Mouse (Mus musculus): ENCODE measurements around the gene Syce2. TPM values are rescaled to one million over a fixed set of nuclear protein-coding genes. Genes with fewer than 3 reads are reported as not detected.

Gene Syce2
- polyA plus RNA-seq, 1 experiment from 2014 or later: 68.5 TPM

DNA sequence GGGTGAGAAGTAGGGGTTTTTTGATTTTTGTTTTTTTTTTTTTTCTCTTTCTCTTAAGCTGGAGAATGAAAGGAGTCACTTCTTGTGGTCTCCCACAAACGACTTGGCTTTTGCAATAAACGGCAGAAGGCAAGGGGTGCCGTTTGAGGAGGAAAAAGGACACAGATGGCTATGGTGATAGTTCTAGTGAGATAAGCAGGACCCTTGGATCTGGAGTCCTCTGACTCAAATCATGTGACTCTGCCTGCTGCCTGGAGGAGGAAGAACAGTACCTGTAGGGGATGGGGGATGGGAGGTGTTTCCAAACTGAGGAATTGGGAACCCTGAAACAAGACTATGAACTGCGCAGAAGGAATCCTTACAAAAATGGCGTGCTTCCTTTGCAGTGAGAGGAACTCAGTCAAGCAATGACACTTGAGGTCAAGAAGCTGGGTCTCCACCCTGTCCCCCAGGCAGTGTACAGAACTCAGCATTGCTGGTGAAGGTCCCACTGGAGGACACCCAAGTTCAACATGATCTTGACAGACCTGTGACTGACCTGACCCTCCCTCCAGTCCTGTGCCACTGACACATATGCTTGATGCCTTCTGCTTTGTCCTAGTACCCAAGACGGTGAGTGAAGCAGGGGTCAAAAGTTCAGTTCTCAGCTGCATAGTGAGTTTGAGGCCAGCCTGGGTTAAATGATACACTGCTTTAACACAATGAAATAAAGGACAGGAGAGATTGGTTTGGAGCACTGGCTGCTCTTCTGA, 24.1 kb upstream of the Syce2 start:
- peak overlapping the region; percentile 71 for H3K4me3 ChIP-seq (ENCODE audit: low read depth, low read length)
- H3K36me3 ChIP-seq (ENCODE audit: control insufficient read depth, insufficient read depth, low read length): peaks cover 31% of the 10 kb centered on the region
- no peak for DNase-seq (ENCODE audit: low spot score)
- H3K4me2 ChIP-seq (ENCODE audit: low read depth, low read length): peak overlapping the region; percentile 58
- no peaks in the 10 kb centered on the region for H3K27me3 ChIP-seq (replicated peaks; ENCODE audit: control insufficient read depth, insufficient read depth, low read length)
- no peaks in the 10 kb centered on the region for H3K9me3 ChIP-seq (ENCODE audit: control insufficient read depth, low read length)
- ATAC-seq (ENCODE audit: low read depth): no peak
- WGBS: 43% methylated on average over 6 of the region's 6 CpGs
- peaks cover 15% of the 10 kb centered on the region; the same call in 1 of the 2 replicates for H3K4me1 ChIP-seq (ENCODE audit: control insufficient read depth, insufficient read depth, low read length)
- H3K9ac ChIP-seq (ENCODE audit: low read depth, low read length): peak overlapping the region; percentile 73
- peak overlapping the region; percentile 74 for H3K27ac ChIP-seq (replicated peaks; ENCODE audit: low read depth, low read length)

DNA sequence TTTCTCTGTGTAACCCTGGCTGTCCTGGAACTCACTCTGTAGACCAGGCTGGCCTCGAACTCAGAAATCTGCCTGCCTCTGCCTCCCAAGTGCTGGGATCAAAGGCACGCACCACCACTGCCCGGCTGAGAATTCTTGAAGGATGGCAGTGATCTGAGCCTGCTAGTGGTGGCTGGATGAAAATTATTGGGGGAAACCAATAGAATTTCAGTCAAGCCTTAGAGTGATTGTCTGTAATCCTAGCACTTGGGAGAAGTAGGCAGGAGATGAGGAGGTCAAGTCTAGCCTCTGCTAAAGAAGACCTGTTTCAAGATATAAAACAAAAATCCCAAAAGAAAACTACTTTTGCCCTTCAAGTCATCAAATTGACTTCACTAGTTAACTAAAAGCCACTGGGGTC, 15.5 kb upstream of the Syce2 start:
- Histone ChIP-seq H3K4me3 (ENCODE audit: low read depth, low read length) (peak overlapping the region; percentile 90; the same call in 1 of the 2 replicates), H3K27ac (replicated peaks; ENCODE audit: low read depth, low read length) (no peak overlapping the region), H3K4me2 (ENCODE audit: low read depth, low read length) (no peak overlapping the region), H3K27me3 (replicated peaks; ENCODE audit: control insufficient read depth, insufficient read depth, low read length) (no peaks in the 10 kb centered on the region), H3K36me3 (ENCODE audit: control insufficient read depth, insufficient read depth, low read length) (peaks cover 24% of the 10 kb centered on the region), H3K9ac (ENCODE audit: low read depth, low read length) (no peak overlapping the region), H3K9me3 (ENCODE audit: control insufficient read depth, low read length) (no peaks in the 10 kb centered on the region), H3K4me1 (ENCODE audit: control insufficient read depth, insufficient read depth, low read length) (peaks cover 8% of the 10 kb centered on the region)
- 100% methylated on average over 3 of the region's 3 CpGs for WGBS
- DNase-seq (ENCODE audit: low spot score) (no peak), ATAC-seq (ENCODE audit: low read depth) (no peak)

DNA sequence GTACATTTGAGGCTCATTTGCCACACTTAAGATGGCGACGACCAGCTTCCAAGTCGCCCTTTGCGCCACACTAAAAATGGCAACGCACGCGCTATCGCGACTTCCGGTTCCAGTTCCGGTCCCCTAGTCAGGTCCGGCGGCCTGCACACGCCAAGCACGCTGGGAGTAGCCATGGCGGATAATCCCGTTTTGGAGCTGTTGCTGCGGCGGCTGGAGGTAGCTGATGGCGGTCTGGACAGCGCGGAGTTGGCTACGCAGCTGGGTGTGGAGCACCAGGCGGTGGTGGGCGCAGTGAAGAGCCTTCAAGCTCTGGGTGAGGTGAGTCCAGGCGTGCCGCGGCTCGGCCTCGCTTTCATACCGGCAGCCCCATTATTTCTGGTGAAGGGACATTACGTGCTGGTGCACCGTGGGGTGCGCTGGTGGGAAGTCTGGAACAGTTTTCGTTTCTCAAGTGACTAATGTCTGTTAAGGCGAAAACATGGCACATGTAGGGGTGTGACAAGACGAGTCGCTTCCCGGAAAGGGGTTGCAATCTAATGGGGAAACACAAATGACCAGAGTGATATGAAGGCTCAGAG, 15.0 kb upstream of the Syce2 start, which contains the start of gene Farsa:
Farsa (plus strand) TSS at position 126 of the 578 bp plus-strand sequence.
- H3K4me2 ChIP-seq (ENCODE audit: low read depth, low read length): peak within 1 kb of the TSS; percentile 81
- peaks cover 30% of the 10 kb centered on the region for H3K36me3 ChIP-seq (ENCODE audit: control insufficient read depth, insufficient read depth, low read length)
- WGBS: under 1% methylated on average over 38 of the region's 39 CpGs
- peak within 1 kb of the TSS; percentile 91 for H3K9ac ChIP-seq (ENCODE audit: low read depth, low read length)
- H3K4me3 ChIP-seq (ENCODE audit: low read depth, low read length): peak within 1 kb of the TSS; percentile 90
- H3K4me1 ChIP-seq (ENCODE audit: control insufficient read depth, insufficient read depth, low read length): peaks cover 8% of the 10 kb centered on the region
- H3K9me3 ChIP-seq (ENCODE audit: control insufficient read depth, low read length): no peaks in the 10 kb centered on the region
- ATAC-seq (ENCODE audit: low read depth): peak; percentile 96
- peak within 1 kb of the TSS; percentile 63 for H3K27ac ChIP-seq (replicated peaks; ENCODE audit: low read depth, low read length)
- DNase-seq (ENCODE audit: low spot score): peak; percentile 97
- H3K27me3 ChIP-seq (replicated peaks; ENCODE audit: control insufficient read depth, insufficient read depth, low read length): no peaks in the 10 kb centered on the region

DNA sequence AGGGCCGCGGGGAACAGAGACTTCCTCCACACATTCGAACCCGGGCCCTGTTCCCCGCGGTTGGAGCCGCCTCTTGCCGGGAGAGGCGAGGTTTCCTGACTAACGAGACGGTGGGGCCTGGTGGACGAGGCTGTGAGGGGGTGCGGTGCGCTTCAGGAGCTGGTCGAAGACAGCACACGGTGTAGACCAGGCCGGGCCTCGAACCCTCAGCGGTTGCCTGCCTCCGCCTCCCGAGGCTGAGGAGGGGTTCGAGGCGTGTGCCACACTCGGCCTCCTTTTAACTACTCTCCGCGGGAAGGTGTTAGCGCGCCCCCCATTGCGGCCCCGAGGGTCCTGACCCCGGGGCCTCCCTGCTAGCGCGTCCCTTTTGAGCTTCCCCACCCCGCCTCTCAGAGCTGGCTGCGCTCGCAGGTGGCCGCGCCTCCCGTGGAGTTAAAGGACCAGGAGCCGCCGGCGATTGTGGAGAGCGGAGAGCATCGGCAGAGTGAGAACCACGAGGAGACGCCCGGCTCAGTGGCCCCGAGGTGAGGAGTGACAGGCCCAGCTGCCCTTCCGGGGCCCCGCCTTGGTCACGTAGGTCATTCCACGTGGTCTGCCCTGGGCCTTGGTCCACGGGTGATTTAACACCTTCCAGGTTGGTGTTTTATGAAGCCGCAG, 526 bp downstream of the Syce2 start:
- Histone ChIP-seq H3K4me2 (ENCODE audit: low read depth, low read length) (peak overlapping the region; percentile 99), H3K4me3 (ENCODE audit: low read depth, low read length) (peak overlapping the region; percentile 54), H3K9ac (ENCODE audit: low read depth, low read length) (peak overlapping the region; percentile 67), H3K9me3 (ENCODE audit: control insufficient read depth, low read length) (no peaks in the 10 kb centered on the region), H3K27me3 (replicated peaks; ENCODE audit: control insufficient read depth, insufficient read depth, low read length) (no peaks in the 10 kb centered on the region), H3K4me1 (ENCODE audit: control insufficient read depth, insufficient read depth, low read length) (peaks cover 14% of the 10 kb centered on the region), H3K36me3 (ENCODE audit: control insufficient read depth, insufficient read depth, low read length) (peaks cover 28% of the 10 kb centered on the region), H3K27ac (replicated peaks; ENCODE audit: low read depth, low read length) (no peak overlapping the region)
- ATAC-seq (ENCODE audit: low read depth): peak; percentile 42
- WGBS: 6% methylated on average over 21 of the region's 54 CpGs
- DNase-seq (ENCODE audit: low spot score): peak; percentile 36

DNA sequence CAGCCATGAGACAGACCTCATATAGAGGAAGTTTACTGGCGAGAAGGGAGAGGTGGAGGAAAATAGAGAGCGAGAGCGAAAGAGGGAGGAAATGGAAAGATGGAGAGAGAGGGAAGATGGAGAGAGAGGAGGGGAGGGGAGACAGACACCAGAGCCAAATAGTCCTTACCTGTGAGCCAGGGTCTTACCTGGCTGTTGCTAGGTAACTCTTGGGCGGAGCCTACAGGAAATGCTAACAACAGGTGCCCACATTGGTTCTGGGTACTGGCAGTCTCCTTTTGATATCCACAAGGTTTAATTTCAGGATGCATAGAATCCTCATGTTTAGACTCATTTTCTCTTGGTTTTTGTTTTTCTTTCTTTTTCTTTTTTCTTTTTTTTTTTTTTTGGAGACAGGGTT, 1.1 kb downstream of the Syce2 start:
- H3K36me3 ChIP-seq (ENCODE audit: control insufficient read depth, insufficient read depth, low read length): peaks cover 22% of the 10 kb centered on the region
- 67% methylated on average over 4 of the region's 4 CpGs for WGBS
- ATAC-seq (ENCODE audit: low read depth) (no peak), DNase-seq (ENCODE audit: low spot score) (no peak)
- no peaks in the 10 kb centered on the region for H3K27me3 ChIP-seq (replicated peaks; ENCODE audit: control insufficient read depth, insufficient read depth, low read length)
- peaks cover 14% of the 10 kb centered on the region for H3K4me1 ChIP-seq (ENCODE audit: control insufficient read depth, insufficient read depth, low read length)
- H3K4me2 ChIP-seq (ENCODE audit: low read depth, low read length): peak overlapping the region; percentile 99
- no peaks in the 10 kb centered on the region for H3K9me3 ChIP-seq (ENCODE audit: control insufficient read depth, low read length)
- H3K4me3 ChIP-seq (ENCODE audit: low read depth, low read length): peak overlapping the region; percentile 54
- no peak overlapping the region for H3K27ac ChIP-seq (replicated peaks; ENCODE audit: low read depth, low read length)
- H3K9ac ChIP-seq (ENCODE audit: low read depth, low read length): 0 out of 2 replicates have a peak overlapping the region, but pooled peaks have one; percentile 67

DNA sequence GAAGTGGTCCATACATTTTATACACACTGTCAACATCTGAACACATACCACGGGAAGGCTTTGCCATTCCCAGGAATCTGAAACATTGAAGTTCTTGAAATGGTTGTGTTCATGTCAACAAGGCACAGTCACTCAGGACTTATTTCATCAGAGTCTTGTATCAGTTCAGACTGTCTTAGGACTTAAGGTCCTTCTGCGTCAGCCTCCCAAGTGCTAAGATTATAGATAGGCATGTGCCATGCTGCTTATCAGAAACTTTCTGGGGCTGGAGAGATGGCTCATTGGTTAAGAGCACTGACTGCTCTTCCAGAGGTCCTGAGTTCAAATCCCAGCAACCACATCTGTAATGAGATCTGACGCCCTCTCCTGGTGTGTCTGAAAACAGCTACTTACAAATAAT, 2.4 kb downstream of the Syce2 start:
- no peak for ATAC-seq (ENCODE audit: low read depth)
- WGBS: 91% methylated on average over 3 of the region's 3 CpGs

DNA sequence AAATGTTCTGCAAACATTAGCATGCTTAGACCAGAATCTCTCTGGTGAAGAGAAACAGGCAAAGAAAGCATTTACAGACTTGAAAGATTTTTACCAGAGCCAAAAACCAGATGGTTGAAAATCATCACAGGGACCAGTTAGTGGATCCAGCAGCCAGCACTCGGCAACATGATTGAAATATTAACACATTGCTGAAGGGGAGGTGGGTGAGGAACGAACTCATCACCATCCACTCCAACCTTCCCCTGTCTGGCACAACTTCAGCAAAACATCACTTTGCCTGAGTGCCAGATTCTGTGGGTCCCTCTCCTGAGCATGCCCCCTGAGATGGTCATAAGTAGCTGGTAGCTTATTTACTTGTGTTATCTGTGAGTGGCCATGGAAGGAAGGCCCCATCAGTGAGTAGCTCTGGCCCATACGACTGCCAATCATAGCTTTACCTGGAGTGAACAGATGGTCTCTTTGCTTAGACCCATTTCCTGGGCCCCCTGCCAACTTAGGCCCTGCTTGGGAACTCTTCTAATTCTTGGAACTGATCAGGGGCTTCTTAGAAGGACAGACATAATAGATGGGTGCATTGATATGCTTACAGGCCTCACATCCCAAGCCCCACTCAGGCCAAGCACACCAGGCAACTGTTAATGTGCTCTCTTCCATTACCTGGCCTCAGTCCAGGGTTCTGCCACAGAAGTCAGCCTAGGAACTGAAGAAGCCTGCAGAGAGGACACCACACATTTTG, 5.6 kb downstream of the Syce2 start:
- WGBS: 68% methylated on average over 3 of the region's 3 CpGs
- H3K9ac ChIP-seq (ENCODE audit: low read depth, low read length): no peak overlapping the region
- no peak overlapping the region for H3K4me3 ChIP-seq (ENCODE audit: low read depth, low read length)
- H3K4me2 ChIP-seq (ENCODE audit: low read depth, low read length): no peak overlapping the region
- ATAC-seq (ENCODE audit: low read depth): no peak
- no peak overlapping the region for H3K27ac ChIP-seq (replicated peaks; ENCODE audit: low read depth, low read length)
- H3K36me3 ChIP-seq (ENCODE audit: control insufficient read depth, insufficient read depth, low read length): no peaks in the 10 kb centered on the region; the same call in 1 of the 2 replicates
- H3K27me3 ChIP-seq (replicated peaks; ENCODE audit: control insufficient read depth, insufficient read depth, low read length): no peaks in the 10 kb centered on the region
- peaks cover 7% of the 10 kb centered on the region for H3K4me1 ChIP-seq (ENCODE audit: control insufficient read depth, insufficient read depth, low read length)
- DNase-seq (ENCODE audit: low spot score): peak; percentile 5
- no peaks in the 10 kb centered on the region for H3K9me3 ChIP-seq (ENCODE audit: control insufficient read depth, low read length)

More for the DNA sequence above, 2.4 kb downstream of the Syce2 start:
- Histone ChIP-seq H3K4me3 (ENCODE audit: low read depth, low read length) (no peak overlapping the region), H3K9ac (ENCODE audit: low read depth, low read length) (no peak overlapping the region), H3K27me3 (replicated peaks; ENCODE audit: control insufficient read depth, insufficient read depth, low read length) (no peaks in the 10 kb centered on the region), H3K36me3 (ENCODE audit: control insufficient read depth, insufficient read depth, low read length) (peaks cover 9% of the 10 kb centered on the region), H3K9me3 (ENCODE audit: control insufficient read depth, low read length) (no peaks in the 10 kb centered on the region), H3K4me1 (ENCODE audit: control insufficient read depth, insufficient read depth, low read length) (peaks cover 14% of the 10 kb centered on the region), H3K4me2 (ENCODE audit: low read depth, low read length) (no peak overlapping the region), H3K27ac (replicated peaks; ENCODE audit: low read depth, low read length) (no peak overlapping the region)
- no peak for DNase-seq (ENCODE audit: low spot score)

DNA sequence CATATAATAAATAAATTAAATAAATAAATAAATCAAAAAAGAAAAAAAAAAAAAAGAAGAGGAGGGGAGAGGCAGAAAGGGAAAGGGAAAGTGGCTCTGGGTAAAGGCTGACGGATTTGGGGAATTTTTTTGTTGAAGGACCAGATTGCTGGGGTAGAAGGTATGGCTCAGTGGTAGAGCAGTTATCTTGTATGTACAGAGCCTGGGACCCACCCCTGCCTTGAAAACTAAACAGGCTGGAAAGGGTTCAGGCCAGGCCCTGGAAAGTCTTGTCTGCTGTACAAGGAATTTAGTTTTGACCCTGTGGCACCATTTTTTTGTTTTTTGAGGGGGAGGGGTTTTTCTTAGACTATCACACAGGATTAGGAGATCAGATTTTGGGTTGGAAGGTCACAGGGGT, 7.0 kb downstream of the Syce2 start:
- Histone ChIP-seq H3K4me1 (ENCODE audit: control insufficient read depth, insufficient read depth, low read length) (no peaks in the 10 kb centered on the region), H3K9ac (ENCODE audit: low read depth, low read length) (no peak overlapping the region), H3K27ac (replicated peaks; ENCODE audit: low read depth, low read length) (no peak overlapping the region), H3K4me3 (ENCODE audit: low read depth, low read length) (no peak overlapping the region), H3K36me3 (ENCODE audit: control insufficient read depth, insufficient read depth, low read length) (peaks cover 4% of the 10 kb centered on the region), H3K9me3 (ENCODE audit: control insufficient read depth, low read length) (no peaks in the 10 kb centered on the region), H3K4me2 (ENCODE audit: low read depth, low read length) (no peak overlapping the region), H3K27me3 (replicated peaks; ENCODE audit: control insufficient read depth, insufficient read depth, low read length) (no peaks in the 10 kb centered on the region)
- ATAC-seq (ENCODE audit: low read depth): no peak
- 81% methylated on average over 1 of the region's 1 CpGs for WGBS
- DNase-seq (ENCODE audit: low spot score): no peak
